Mouse (Mus musculus) kidney, postnatal 10 days (tissue): ENCODE results near the gene Acsm3.

ENCODE experiments used
- DNase-seq: peaks from one replicate; pipeline ENCODE4 v3.0.0; 2021; ENCODE audit warnings: mixed read lengths

Gene Acsm3

DNA sequence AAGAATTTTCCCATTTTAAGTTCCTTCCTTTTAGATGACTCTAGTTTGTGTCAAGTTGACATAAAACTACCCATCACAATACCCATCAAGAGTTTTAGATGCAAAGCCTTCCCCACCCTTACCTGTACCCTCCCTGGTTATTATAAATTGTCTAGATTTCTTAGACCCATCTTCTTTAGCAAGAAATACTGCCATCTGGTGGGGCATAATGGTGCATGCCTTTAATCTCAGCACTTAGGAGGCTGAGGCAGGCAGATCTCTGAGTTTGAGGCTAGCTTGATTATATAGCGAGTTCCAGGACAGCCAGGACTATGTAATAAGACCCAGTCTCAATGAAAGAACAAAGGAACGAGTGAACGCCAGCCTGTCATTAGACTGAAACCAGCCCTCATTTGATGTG is 39.8 kb downstream of the Acsm3 start:
- DNase-seq = no peak

DNA sequence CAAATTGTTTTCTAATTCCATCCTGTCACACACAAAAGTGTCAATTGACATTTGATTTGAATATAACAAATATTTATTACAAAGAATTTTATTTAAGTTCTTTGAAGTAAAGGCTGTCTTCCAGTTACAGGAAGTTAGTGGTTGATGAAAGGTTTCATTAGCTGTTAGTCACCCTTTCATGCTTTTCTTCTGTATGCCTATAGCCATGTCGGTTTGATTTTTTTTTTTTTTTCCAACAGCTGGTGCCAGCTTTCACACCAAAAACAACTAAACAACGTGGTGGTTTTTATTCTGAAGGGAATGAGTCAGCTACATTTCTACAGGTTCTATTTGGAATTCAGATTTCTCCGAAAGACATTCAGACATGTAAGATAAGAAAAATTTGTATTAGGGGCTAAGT is 40.3 kb downstream of the Acsm3 start:
- DNase-seq = no peak

DNA sequence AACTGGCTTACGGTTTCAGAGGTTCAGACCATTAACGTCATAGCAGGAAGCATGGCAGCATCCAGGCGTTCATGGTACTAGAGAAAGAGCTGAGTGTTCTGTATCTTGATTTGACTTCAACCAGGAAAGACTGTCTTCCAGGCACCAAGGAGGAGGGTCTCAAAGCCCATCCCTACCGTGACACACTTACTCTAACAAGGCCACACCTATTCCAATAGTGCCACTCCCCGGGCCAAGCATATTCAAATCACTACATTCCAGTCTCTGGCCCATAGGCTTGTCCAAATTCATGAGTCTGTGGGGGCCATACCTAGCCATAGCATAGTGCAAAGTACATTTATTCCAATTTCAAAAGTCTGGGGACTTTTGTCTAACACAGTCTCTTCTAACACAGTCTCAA is 46.7 kb downstream of the Acsm3 start:
- DNase-seq = no peak

DNA sequence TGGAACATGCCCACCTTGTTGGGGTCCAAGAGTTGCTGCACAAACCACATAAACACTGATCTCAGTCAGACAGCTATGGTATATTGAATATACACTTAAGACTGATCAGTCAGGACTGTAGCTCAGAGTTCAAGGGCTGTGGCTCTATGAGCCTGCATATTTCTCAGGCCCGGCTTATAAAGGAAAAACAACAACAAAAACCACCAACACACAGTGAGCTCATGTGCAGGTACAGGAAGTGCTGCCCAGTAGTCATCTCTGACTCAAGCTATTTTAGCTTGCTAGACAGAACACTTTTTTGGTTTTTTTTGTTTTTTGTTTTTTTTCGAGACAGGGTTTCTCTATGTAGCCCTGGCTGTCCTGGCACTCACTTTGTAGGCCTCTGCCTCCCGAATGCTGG is 48.0 kb downstream of the Acsm3 start:
- no peak for DNase-seq

- DNase-seq = no peak
Observed at GRCm38 (mm10) chr7:119835371-119835770, 74.6 kb downstream of the Acsm3 start.

GRCm38 (mm10) chr7:119835996-119836777 is 75.5 kb downstream of the Acsm3 start:
- DNase-seq = no peak
